Mouse (Mus musculus): ENCODE measurements at regions not wholly inside any gene's neighbourhood (a gene's known extent, or its start where the extent isn't known, plus 50 kb on each side); places are given as distances from the start of the nearest gene placed in this dataset.
"Not testable (repeated sequence)": the region's sequence is repeated elsewhere in the genome, so short reads cannot be mapped to it uniquely, and the experiment has no call there.

DNA sequence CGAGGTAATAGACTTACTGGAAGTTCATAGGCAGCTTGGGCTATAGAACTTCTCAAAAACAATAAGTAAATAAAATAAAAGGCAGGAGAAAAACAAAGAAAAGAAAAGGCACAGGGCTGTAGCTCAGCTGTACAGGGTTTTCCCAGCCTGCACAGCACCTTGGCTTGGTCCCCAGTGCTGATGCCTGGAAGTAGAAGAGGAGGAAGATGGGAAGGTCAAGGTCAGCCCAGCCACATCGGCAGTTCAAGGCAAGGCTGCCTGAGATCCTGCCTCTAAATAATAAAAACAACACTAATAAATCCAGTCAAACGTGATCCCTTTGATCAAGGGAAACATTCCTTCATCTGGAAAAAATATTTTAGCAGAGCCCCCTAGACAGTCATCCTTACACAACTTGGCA, 103.1 kb downstream of the Cenpf start:
- DNase-seq, result no peak
- intact Hi-C loops (cut with DNase I), result loop anchor here (5.0 kb wide), 1 partner anchor 503 kb away; no protein-coding TSS in a partner anchor

DNA sequence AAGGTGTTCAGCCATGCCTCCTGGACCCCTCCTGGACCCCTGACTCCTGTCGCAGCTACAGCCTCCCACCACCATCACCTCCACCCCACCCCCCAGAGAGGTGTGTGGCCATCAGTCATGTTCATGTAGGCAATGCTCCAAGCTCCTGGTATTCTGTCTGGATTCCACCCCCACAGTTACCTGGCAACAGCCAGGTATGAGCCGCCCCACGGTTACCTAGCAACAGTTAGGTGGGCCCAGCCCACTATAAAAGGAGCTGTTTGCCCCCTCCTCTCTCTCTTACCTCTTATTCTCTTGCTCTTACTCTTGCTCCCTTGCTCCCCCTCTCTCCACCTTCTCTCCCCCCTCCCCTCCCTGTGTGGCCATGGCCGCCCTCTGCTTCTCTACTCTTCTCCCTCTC, 106.5 kb downstream of the Cenpf start:
- DNase-seq, result no peak
- intact Hi-C loops (cut with DNase I), result loop anchor here (5.0 kb wide), 1 partner anchor 499 kb away; no protein-coding TSS in a partner anchor

DNA sequence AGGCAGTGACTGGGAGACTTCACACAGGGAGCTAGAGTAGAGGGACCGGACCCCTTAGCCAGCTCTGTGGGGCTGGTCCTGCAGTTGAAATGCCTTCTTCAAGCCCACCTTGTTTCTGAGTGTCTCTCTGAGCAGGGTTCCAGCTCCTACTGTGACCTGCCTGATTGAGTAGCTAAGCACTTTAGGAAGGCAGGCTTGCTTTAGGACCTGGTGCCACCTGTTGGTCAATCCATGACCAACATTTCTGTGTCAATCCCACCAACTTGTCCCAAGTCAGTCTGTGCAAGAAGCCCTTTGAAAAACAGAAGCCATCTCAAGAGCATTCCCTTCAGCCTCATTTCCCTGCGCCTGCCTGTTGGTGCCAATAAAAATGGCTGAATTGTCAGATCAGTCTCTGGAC, 108.5 kb downstream of the Cenpf start:
- intact Hi-C loops (cut with DNase I), result loop anchor here (1.0 to 10.0 kb wide), 3 partner anchors 235 to 551 kb away; no protein-coding TSS in a partner anchor
- peak; percentile 47 to 51 for DNase-seq

DNA sequence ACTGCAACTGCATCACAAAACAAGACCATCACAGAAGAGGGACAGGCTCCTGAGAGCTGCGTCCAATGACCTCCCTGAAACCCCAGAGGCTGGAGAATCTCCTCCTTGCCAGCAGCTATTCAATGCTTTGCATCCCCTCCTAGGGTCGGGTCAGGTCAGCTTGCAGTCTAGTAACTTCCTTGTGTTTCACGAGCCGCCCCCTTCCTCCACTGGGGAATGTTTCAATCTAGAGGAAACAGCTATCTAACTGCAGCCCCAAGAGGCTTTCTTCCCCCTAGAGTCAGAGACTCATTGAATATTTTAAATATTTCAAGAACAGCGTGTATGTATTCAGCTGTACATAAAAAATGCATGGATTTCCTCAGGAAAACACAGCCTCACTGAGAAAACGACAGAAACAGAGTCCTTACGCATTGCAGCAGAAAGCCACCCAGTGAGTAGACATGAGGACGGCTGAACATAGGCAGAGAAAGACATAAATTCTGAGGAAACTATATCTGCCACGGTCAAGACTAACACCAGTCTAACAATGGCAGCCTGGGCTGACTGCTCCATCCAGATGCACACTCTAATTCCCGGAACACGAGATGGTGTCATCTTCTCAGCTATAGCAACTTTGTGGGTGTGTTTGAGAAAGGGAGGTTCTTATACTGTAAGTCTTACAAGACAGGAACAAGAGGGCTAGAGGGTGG, 111.4 kb downstream of the Cenpf start:
- intact Hi-C loops (cut with DNase I), result loop anchor here (10.0 kb wide), 2 partner anchors 232 to 262 kb away; no protein-coding TSS in a partner anchor
- DNase-seq, result peak; percentile 18 to 26

DNA sequence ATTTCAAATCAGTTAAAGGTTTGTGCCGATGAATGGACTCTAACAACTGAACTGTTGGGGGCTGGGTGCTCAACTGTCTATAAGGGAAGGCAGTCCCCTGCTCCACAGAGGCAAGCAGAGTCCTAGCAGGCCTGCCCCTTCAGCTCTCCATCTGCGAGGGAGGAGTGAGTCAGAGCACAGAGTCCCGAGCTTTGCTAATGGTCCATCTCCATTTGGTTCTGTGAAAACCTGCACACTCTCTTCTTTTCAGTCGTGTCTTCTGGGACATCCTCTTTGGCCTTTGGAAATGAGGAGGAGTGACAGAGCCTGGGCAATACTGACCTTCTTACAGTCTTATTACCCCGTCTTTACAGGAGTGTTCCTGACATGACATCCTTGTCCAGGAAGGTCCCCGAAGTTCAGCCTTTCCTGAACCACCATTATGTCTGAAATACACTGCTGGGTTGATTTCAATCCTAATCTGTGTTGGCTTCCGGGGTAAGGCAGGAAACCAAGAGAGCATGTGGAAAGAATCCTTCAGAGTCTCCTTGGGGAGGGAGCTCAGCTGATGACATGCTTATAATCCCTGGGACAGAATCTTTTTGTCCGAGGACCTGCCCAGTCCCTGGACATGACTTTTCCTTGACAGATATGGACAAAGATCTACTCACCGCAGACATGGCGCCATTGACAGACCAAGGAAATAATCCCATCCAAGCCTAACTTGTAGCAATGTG, 112.2 kb downstream of the Cenpf start:
- intact Hi-C loops (cut with DNase I), result loop anchor here (10.0 kb wide), 2 partner anchors 231 to 261 kb away; no protein-coding TSS in a partner anchor
- peak; percentile 4 to 25 for DNase-seq

DNA sequence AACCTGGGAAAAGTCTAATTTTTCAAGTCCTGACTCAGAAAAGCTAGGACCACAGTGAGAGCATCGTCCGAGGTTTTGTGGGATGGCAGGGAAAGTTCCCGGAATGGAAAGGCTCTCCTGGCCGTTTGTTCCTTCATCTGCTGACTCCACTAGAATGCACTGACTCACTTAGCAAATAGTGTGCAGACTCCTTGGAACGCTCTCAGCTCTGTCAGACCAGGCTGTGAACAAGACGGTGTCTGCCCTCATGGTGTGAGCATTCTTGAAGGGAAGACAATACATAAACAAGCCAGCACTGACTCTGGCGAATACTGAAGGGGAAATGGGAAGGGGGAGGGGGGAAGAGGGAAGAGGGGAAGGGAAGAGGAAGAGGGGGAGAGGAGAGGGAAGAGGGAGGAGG, 121.4 kb downstream of the Cenpf start:
- no peak for DNase-seq
- intact Hi-C loops (cut with DNase I), result no loop called here

DNA sequence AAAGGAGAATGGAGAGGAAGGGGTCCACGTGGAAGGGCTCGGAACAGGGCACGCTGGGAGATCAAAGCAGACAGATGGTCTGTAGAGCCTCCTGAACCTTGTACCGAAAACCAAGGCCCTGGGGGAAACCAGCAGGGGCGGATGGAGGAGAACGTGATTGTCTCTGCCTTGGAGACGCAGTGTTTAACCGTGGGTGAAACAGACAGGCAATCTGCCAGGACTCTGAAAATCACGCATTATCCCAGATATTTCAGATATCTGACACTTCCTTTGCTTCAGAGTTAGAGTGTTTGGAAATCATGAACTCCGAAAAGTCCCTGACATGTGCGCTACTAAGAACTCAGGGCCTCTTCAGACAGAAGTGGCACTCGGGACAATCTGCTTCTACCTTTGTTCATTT, 126.1 kb downstream of the Cenpf start:
- DNase-seq, result no peak
- intact Hi-C loops (cut with DNase I), result no loop called here

DNA sequence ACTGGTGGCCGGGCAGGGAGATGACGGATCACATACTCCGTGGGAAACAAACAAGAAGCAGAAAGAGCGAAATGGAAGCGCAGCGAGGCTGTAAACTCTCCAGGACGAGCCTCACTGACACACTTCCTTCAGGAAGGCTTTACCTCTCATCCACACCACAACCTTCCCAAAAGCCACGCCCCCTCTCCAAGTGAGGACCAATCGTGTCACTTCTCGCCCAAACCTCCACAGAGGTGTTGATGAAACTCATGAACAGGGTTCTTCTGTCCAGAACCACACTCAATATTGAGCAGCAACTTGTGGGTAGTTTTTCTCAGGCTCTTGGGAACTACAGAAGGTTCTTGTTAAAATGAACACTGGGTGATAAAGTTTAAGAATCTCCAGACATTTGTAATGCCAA, 127.3 kb downstream of the Cenpf start:
- DNase-seq, result no peak
- intact Hi-C loops (cut with DNase I), result no loop called here

DNA sequence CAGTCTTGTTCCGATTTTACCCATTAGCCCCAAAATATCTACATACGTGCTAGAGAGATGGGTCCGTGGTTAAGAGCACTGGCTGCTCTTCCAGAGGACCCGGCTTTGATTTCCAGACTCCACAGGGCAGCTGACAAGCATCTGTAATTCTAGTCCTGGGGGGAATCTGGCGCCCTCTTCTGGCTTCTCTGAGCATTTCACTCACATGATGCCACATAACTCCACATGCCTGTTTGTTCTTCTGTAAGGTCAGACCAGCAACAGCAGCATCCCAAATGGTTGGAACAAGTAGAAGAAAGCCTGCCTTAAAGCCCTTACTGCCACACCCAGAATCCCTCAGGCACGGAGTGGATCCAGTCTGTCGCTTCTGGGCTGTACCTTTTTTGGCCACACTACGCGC, 137.0 kb downstream of the Cenpf start:
- intact Hi-C loops (cut with DNase I), result no loop called here
- no peak for DNase-seq

DNA sequence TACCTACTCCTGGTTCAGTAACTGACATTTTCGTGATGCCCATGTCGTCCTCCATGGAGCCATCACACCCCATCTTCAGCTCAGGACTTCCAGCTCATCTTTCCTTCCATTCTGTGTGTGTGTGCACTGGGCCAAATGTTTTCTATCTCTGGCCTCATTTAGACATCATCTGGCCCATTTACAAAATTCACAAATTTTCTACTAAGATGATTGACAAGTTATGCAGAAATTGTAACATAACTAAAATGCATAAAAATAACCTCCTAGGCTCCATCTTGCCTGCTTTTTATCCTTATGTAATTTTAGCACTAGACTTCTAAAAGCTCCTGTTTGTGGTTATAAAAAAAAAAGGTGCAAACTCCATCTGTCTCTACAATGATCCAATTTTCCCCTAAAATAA, 130.8 kb upstream of the Kcnk2 start:
- intact Hi-C loops (cut with DNase I), result no loop called here
- no peak for DNase-seq

DNA sequence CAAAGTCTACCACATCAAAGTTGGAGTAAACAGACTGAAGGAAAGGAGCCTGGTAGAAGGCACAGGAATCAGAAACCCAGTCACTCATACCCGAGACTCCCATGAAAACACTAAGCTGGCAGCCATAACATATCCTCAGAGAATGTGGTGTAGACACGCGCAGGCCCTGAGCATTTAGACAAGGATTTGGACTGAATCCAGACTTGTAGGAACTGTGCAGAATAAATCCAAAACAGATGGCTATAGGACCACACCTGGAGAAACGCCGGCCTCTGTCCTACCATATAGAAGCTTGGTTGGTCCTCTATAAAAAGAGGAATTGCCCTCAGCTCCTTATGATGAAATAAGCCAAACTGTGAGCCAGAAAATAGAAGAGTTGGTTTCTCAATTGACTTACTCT, 124.3 kb upstream of the Kcnk2 start:
- intact Hi-C loops (cut with DNase I), result no loop called here
- no peak for DNase-seq

DNA sequence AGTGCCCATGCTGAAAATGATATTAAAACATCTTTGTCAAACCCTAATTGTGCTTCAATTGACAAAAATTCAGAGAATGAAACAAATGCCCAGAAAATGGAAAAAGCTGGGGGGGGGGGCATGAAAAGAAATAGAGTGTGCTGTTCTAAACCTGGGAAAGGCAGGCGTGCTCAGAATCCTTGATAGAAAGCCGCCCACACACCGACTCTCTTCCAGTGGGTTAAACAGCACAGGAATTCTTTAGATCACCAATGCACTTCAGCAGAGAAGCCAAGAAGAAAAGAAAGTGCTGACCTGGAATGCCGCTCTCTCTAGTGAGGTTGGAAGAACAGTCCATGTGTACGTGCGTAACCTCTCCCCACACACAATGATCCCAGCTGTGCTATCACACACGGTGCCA, 113.4 kb upstream of the Kcnk2 start:
- DNase-seq, result no peak
- intact Hi-C loops (cut with DNase I), result no loop called here

DNA sequence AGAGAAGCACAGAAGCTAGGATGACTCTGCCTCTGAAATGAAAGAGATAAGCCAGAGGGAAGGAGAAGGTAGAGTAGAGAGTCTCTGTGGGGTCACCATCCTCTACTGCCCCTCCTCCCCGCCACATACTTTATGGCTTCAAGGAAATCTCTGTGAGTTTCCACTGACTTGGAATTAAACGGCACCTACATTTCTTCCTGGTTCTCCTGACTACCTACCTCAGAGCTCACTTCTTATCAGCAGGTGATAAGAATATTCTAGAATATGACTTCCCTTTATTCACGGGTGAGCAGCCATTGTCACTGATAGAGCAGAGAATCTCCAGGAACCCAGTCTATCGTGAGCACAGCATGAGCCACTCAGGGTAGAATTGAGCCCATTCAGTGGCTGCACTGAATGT, 111.3 kb upstream of the Kcnk2 start:
- intact Hi-C loops (cut with DNase I), result no loop called here

DNA sequence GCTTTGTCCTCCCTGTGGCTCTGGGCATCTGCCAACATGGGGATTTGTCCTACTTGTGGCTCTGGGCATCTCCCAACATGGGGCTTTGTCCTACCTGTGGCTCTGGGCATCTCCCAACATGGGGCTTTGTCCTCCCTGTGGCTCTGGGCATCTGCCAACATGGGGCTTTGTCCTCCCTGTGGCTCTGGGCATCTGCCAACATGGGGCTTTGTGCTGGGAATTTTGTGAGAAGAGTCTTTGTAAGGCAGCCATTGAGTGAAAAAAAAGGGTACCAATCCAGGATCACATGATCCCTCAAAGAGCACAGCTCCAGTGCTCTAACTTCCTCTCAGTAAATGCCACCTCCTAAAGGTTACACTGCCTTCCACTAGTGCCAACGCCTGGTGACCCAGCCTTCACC, 105.2 kb upstream of the Kcnk2 start:
- DNase-seq; intact Hi-C loops (cut with DNase I): not testable (repeated sequence)

More for the DNA sequence above, 111.3 kb upstream of the Kcnk2 start:
- no peak for DNase-seq

DNA sequence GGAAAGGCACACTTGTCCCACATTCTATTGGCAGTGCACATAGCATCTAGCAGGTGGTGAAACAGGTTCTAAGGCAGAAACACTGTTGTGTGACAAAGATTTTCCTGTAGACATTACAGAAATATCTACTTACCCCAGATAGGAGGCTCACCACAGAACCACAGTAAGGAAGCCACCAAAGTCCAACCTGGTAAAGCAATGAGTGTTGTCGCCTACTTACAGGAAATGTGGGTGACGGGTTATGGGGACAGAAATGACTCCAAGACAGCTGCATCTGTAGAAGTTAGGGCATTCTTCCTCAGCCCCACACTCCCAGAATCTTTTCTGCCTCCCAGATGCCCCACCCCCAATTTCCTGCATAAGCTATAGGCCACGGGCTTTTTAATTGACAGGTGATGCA, 97.6 kb upstream of the Kcnk2 start:
- intact Hi-C loops (cut with DNase I), result no loop called here
- no peak for DNase-seq

DNA sequence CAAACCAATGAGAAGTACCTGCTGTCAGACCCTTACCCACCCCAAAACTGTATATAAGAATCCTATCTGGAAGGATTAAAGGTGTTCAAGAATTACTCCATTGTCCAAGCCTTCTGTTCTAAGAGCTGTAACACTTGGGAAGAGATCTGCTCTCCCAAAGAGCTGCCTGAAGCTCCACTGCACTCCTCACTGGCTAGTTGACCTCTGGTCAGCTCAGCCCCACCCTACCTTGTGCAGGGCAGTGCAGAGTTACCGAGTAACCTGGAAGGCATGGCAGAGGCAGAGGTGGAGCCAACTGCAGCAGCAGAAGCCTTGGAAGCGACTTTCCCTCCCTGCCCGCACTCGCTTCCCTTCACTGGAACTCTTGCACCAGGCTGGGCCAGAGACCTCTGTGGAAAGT, 97.1 kb upstream of the Kcnk2 start:
- intact Hi-C loops (cut with DNase I), result no loop called here
- DNase-seq, result no peak

DNA sequence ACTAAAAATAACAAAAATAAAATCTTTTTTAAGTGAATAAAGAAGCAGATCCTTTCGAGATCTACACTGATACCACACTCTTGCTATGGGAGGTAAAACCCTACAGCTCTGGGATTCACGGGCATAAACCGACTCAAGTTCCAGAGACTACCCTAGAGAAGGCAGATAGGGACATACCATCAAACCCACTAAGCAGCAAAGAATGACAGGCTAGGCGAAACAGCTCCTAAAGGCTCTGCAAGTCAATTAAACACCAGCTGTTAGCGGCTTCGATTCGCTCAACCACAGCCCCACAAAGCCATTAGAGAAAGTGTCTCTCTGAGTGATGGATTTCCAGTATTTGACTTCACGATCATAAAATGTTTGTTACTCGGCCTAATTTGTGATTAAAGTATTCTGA, 95.0 kb upstream of the Kcnk2 start:
- DNase-seq, result no peak
- intact Hi-C loops (cut with DNase I), result loop anchor here (1.0 kb wide), 1 partner anchor 28 kb away; no protein-coding TSS in a partner anchor

DNA sequence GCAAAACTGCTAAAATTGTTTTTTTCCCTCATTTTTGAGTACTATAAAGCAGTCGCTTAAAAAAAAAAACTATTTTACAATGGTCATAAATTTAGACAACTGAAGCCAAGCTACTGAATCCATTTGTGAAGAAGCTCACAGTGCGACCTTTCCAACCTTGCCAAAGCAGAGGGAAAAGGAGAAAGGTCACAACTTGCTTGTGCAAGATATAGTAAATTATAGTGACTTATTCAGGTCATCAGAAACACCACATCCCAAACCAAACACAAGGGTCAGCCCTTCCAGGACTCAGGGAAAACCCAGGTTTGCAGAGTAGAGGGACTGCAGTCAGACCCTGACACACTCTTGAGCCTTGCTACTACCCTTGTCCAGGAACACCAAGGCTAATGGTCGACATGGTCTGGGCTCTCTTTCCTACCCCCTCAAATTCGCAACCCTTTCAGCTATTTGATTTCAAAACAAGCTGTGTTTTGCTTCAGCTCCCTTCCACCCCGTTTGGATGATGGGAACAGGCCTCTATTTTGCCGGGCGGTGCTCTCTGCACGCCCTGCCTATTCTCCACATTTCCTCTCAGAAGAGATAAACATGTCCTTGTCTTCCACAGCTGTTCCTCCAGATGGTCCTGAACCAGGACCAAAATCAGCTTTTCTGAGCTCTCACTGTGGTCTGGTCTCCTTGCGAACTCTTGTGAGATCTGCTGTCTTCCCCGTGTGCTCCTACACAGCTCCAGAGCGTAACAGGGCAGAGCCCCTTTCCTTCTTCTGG, 93.5 kb upstream of the Kcnk2 start:
- DNase-seq, result peak; percentile 23 to 47
- intact Hi-C loops (cut with DNase I), result no loop called here

DNA sequence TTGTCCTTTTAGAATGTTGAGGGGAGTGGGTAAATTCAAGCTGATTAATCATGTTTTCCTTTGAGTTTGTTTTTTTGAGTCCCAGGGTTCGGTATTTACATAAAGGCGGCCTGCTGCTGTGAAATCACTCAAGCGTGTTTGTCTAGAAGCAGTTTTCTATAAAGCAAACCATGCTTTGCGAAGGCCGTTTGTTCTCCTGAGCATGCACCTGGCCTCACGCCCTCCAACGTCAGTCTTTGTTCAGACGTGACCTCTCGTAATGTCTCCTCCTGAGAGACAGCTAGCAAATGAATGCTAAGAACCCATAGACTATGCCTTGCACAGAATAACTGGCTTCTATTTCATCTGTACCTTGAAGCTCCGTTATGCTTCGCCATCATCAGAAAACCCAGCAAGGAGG, 92.8 kb upstream of the Kcnk2 start:
- no peak for DNase-seq
- intact Hi-C loops (cut with DNase I), result no loop called here

DNA sequence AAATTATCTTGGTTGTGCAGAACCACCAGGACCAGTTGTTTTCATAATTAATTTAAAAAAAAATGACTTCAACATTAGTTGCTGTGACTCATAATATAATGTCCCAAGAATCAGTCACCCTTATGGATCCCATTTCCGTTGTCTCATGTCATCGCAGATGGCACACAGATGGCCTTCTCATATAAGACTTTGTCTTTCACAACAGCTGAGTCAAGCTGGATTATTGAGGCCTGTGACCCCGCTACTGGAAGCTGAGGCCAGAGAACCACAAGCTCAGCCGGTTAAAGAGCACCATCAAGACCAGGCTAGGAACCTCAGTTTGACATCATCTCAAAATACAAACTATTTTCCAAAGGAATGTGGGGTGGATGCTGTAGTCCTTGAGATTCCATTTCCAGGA, 83.3 kb upstream of the Kcnk2 start:
- DNase-seq, result no peak
- intact Hi-C loops (cut with DNase I), result no loop called here

DNA sequence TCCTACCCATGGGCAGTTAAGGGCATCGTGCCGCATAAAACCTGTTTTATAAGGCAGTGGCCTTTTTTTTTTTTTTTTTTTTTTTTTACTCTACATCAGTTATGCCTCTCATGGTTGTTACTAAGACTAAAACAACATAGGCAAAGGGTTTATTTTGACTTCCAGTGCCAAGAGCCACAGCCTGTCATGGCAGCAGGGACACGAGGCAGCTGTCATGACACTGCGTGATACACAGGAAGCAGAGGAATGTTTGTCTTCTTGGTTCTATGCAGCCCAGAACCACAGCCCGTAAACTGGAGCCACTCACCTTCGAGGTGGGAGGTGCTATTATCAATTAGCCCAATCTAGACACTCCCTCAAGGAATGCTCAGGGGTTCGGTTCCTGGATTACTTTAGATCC, 81.3 kb upstream of the Kcnk2 start:
- intact Hi-C loops (cut with DNase I), result no loop called here
- DNase-seq, result no peak

Measured in heart, postnatal 36 days (tissue).